Mouse (Mus musculus) ZHBTc4 (cell line): ENCODE data around the gene Padi4.
A peak's percentile ranks its signal among the peaks of the same experiment; 100 is the strongest.

Experiments
- DNase-seq: peaks from one replicate; pipeline ENCODE4 v3.0.0-alpha.2; 2011; ENCODE audit warnings: low read depth, low spot score

Gene Padi4

GRCm38 (mm10) chr4:140788264-140788663 lies 14.2 kb upstream of the Padi4 start:
- DNase-seq = no peak

GRCm38 (mm10) chr4:140787414-140787813 lies 13.4 kb upstream of the Padi4 start:
- DNase-seq = no peak

GRCm38 (mm10) chr4:140785217-140785616 lies 11.2 kb upstream of the Padi4 start:
- DNase-seq = no peak

GRCm38 (mm10) chr4:140784292-140784945 lies 10.4 kb upstream of the Padi4 start:
- peak; percentile 70 for DNase-seq

GRCm38 (mm10) chr4:140782821-140783220 lies 8.8 kb upstream of the Padi4 start:
- DNase-seq = no peak

GRCm38 (mm10) chr4:140780507-140780906 lies 6.5 kb upstream of the Padi4 start:
- DNase-seq = no peak

GRCm38 (mm10) chr4:140779803-140780397 lies 5.9 kb upstream of the Padi4 start:
- no peak for DNase-seq

- no peak for DNase-seq
Measured at GRCm38 (mm10) chr4:140776623-140777022, 2.6 kb upstream of the Padi4 start.

GRCm38 (mm10) chr4:140775876-140776275 lies 1.8 kb upstream of the Padi4 start:
- no peak for DNase-seq

GRCm38 (mm10) chr4:140774893-140775292 lies 857 bp upstream of the Padi4 start:
- no peak for DNase-seq

- peak; percentile 66 for DNase-seq
Measured at GRCm38 (mm10) chr4:140771091-140771490, 2.9 kb downstream of the Padi4 start.

- DNase-seq = peak; percentile 51
Measured at GRCm38 (mm10) chr4:140770433-140770832, 3.6 kb downstream of the Padi4 start.

- peak; percentile 66 for DNase-seq
Measured at GRCm38 (mm10) chr4:140768973-140769372, 5.1 kb downstream of the Padi4 start.

- DNase-seq = no peak
Measured at GRCm38 (mm10) chr4:140765936-140766335, 8.1 kb downstream of the Padi4 start.

- peak; percentile 90 for DNase-seq
Measured at GRCm38 (mm10) chr4:140763158-140763557, 10.9 kb downstream of the Padi4 start.

GRCm38 (mm10) chr4:140761601-140762000 lies 12.4 kb downstream of the Padi4 start:
- no peak for DNase-seq

- DNase-seq = no peak
Measured at GRCm38 (mm10) chr4:140755811-140756210, 18.2 kb downstream of the Padi4 start.

- no peak for DNase-seq
Measured at GRCm38 (mm10) chr4:140753366-140753765, 20.7 kb downstream of the Padi4 start.

- DNase-seq = peak; percentile 85
Measured at GRCm38 (mm10) chr4:140750328-140750727, 23.7 kb downstream of the Padi4 start.

GRCm38 (mm10) chr4:140747978-140748377 lies 26.1 kb downstream of the Padi4 start:
- no peak for DNase-seq

- peak; percentile 86 for DNase-seq
Measured at GRCm38 (mm10) chr4:140744654-140745053, 29.4 kb downstream of the Padi4 start.

- no peak for DNase-seq
Measured at GRCm38 (mm10) chr4:140743086-140743485, 30.9 kb downstream of the Padi4 start.

GRCm38 (mm10) chr4:140742543-140742942 lies 31.5 kb downstream of the Padi4 start, which contains the start of gene Padi6:
Gene Padi6, minus strand, starts transcription at chr4:140742643.
- DNase-seq = no peak
